Mouse (Mus musculus): ENCODE results near the gene Cbx7. TPM values are rescaled to one million over a fixed set of nuclear protein-coding genes. Genes with fewer than 3 reads are reported as not detected.

Gene Cbx7
- polyA plus RNA-seq, 1 experiment from 2014 or later = 1.8 TPM

GRCm38 (mm10) chr15:79939020-79939419 lies 31.9 kb downstream of the Cbx7 start:
- Histone ChIP-seq H3K9ac (ENCODE audit: low read length) (no peak overlapping the region), H3K4me2 (ENCODE audit: low read depth) (no peak overlapping the region), H3K9me3 (ENCODE audit: control insufficient read depth, low read length) (no peaks in the 10 kb centered on the region), H3K4me3 (ENCODE audit: low read depth, low read length) (no peak overlapping the region), H3K36me3 (ENCODE audit: control insufficient read depth, insufficient read depth, low read length) (no peaks in the 10 kb centered on the region), H3K27ac (ENCODE audit: low read depth, low read length) (no peak overlapping the region), H3K4me1 (ENCODE audit: control insufficient read depth, insufficient read depth, low read length) (peaks cover 3% of the 10 kb centered on the region; the same call in 1 of the 2 replicates), H3K27me3 (ENCODE audit: control insufficient read depth, insufficient read depth, low read length) (0 out of 2 replicates have a peak, but pooled peaks cover 2% of the 10 kb centered on the region)
- DNase-seq (ENCODE audit: low spot score) (no peak), ATAC-seq (ENCODE audit: insufficient read depth, low FRiP score, low TSS enrichment) (no peak)
- 90% methylated on average over 12 of the region's 12 CpGs for WGBS

GRCm38 (mm10) chr15:79936374-79936751 lies 34.6 kb downstream of the Cbx7 start:
- 69% methylated on average over 7 of the region's 7 CpGs for WGBS
- ATAC-seq (ENCODE audit: insufficient read depth, low FRiP score, low TSS enrichment) (no peak), DNase-seq (ENCODE audit: low spot score) (no peak)
- Histone ChIP-seq H3K4me2 (ENCODE audit: low read depth) (no peak overlapping the region), H3K36me3 (ENCODE audit: control insufficient read depth, insufficient read depth, low read length) (no peaks in the 10 kb centered on the region), H3K9me3 (ENCODE audit: control insufficient read depth, low read length) (no peaks in the 10 kb centered on the region), H3K27me3 (ENCODE audit: control insufficient read depth, insufficient read depth, low read length) (peaks cover 27% of the 10 kb centered on the region), H3K4me3 (ENCODE audit: low read depth, low read length) (no peak overlapping the region), H3K27ac (ENCODE audit: low read depth, low read length) (no peak overlapping the region), H3K9ac (ENCODE audit: low read length) (no peak overlapping the region), H3K4me1 (ENCODE audit: control insufficient read depth, insufficient read depth, low read length) (peaks cover 5% of the 10 kb centered on the region; the same call in 1 of the 2 replicates)

- 26% methylated on average over 9 of the region's 9 CpGs for WGBS
- Histone ChIP-seq H3K27me3 (ENCODE audit: control insufficient read depth, insufficient read depth, low read length) (peaks cover 31% of the 10 kb centered on the region), H3K4me1 (ENCODE audit: control insufficient read depth, insufficient read depth, low read length) (peaks cover 5% of the 10 kb centered on the region; the same call in 1 of the 2 replicates), H3K36me3 (ENCODE audit: control insufficient read depth, insufficient read depth, low read length) (no peaks in the 10 kb centered on the region), H3K4me3 (ENCODE audit: low read depth, low read length) (no peak overlapping the region), H3K4me2 (ENCODE audit: low read depth) (no peak overlapping the region), H3K9me3 (ENCODE audit: control insufficient read depth, low read length) (no peaks in the 10 kb centered on the region), H3K9ac (ENCODE audit: low read length) (no peak overlapping the region), H3K27ac (ENCODE audit: low read depth, low read length) (no peak overlapping the region)
- DNase-seq (ENCODE audit: low spot score) = no peak
- no peak for ATAC-seq (ENCODE audit: insufficient read depth, low FRiP score, low TSS enrichment)
These were observed 35.1 kb downstream of the Cbx7 start for GRCm38 (mm10) chr15:79935654-79936373.

- Histone ChIP-seq H3K27me3 (ENCODE audit: control insufficient read depth, insufficient read depth, low read length) (peaks cover 32% of the 10 kb centered on the region), H3K27ac (ENCODE audit: low read depth, low read length) (no peak overlapping the region)
These were observed 36.1 kb downstream of the Cbx7 start for GRCm38 (mm10) chr15:79934776-79935175.

GRCm38 (mm10) chr15:79933670-79934514 lies 37.0 kb downstream of the Cbx7 start:
- DNase-seq (ENCODE audit: low spot score) (peak; percentile 52), ATAC-seq (ENCODE audit: insufficient read depth, low FRiP score, low TSS enrichment) (no peak)
- H3K4me3 ChIP-seq (ENCODE audit: low read depth, low read length) = peak overlapping the region; percentile 8; the same call in 1 of the 2 replicates
- 2% methylated on average over 22 of the region's 22 CpGs for WGBS
- H3K27ac ChIP-seq (ENCODE audit: low read depth, low read length) = no peak overlapping the region
- H3K9me3 ChIP-seq (ENCODE audit: control insufficient read depth, low read length) = no peaks in the 10 kb centered on the region
- peaks cover 32% of the 10 kb centered on the region for H3K27me3 ChIP-seq (ENCODE audit: control insufficient read depth, insufficient read depth, low read length)
- H3K36me3 ChIP-seq (ENCODE audit: control insufficient read depth, insufficient read depth, low read length) = no peaks in the 10 kb centered on the region
- peaks cover 5% of the 10 kb centered on the region; the same call in 1 of the 2 replicates for H3K4me1 ChIP-seq (ENCODE audit: control insufficient read depth, insufficient read depth, low read length)
- peak overlapping the region; percentile 22 for H3K4me2 ChIP-seq (ENCODE audit: low read depth)
- H3K9ac ChIP-seq (ENCODE audit: low read length) = no peak overlapping the region

More at GRCm38 (mm10) chr15:79934776-79935175, 36.1 kb downstream of the Cbx7 start:
- H3K9ac ChIP-seq (ENCODE audit: low read length) = no peak overlapping the region
- 3% methylated on average over 10 of the region's 10 CpGs for WGBS
- H3K4me3 ChIP-seq (ENCODE audit: low read depth, low read length) = peak overlapping the region; percentile 8; the same call in 1 of the 2 replicates
- ATAC-seq (ENCODE audit: insufficient read depth, low FRiP score, low TSS enrichment) = no peak
- H3K4me1 ChIP-seq (ENCODE audit: control insufficient read depth, insufficient read depth, low read length) = peaks cover 5% of the 10 kb centered on the region; the same call in 1 of the 2 replicates
- H3K9me3 ChIP-seq (ENCODE audit: control insufficient read depth, low read length) = no peaks in the 10 kb centered on the region
- H3K36me3 ChIP-seq (ENCODE audit: control insufficient read depth, insufficient read depth, low read length) = no peaks in the 10 kb centered on the region
- H3K4me2 ChIP-seq (ENCODE audit: low read depth) = peak overlapping the region; percentile 22
- peak; percentile 25 for DNase-seq (ENCODE audit: low spot score)

GRCm38 (mm10) chr15:79933052-79933669 lies 37.8 kb downstream of the Cbx7 start:
- 3% methylated on average over 22 of the region's 22 CpGs for WGBS
- ATAC-seq (ENCODE audit: insufficient read depth, low FRiP score, low TSS enrichment) (no peak), DNase-seq (ENCODE audit: low spot score) (no peak)
- no peak overlapping the region for H3K9ac ChIP-seq (ENCODE audit: low read length)
- H3K27me3 ChIP-seq (ENCODE audit: control insufficient read depth, insufficient read depth, low read length) = peaks cover 32% of the 10 kb centered on the region
- H3K4me2 ChIP-seq (ENCODE audit: low read depth) = peak overlapping the region; percentile 87
- H3K36me3 ChIP-seq (ENCODE audit: control insufficient read depth, insufficient read depth, low read length) = no peaks in the 10 kb centered on the region
- peak overlapping the region; percentile 59 for H3K4me3 ChIP-seq (ENCODE audit: low read depth, low read length)
- H3K9me3 ChIP-seq (ENCODE audit: control insufficient read depth, low read length) = no peaks in the 10 kb centered on the region
- H3K27ac ChIP-seq (ENCODE audit: low read depth, low read length) = no peak overlapping the region
- H3K4me1 ChIP-seq (ENCODE audit: control insufficient read depth, insufficient read depth, low read length) = peaks cover 5% of the 10 kb centered on the region; the same call in 1 of the 2 replicates

GRCm38 (mm10) chr15:79932323-79932987 lies 38.5 kb downstream of the Cbx7 start:
- WGBS = under 1% methylated on average over 57 of the region's 62 CpGs

More at GRCm38 (mm10) chr15:79932323-79932987, 38.5 kb downstream of the Cbx7 start:
- Histone ChIP-seq H3K4me3 (ENCODE audit: low read depth, low read length) (peak overlapping the region; percentile 59), H3K27me3 (ENCODE audit: control insufficient read depth, insufficient read depth, low read length) (peaks cover 32% of the 10 kb centered on the region), H3K9ac (ENCODE audit: low read length) (peak overlapping the region; percentile 53), H3K9me3 (ENCODE audit: control insufficient read depth, low read length) (no peaks in the 10 kb centered on the region), H3K36me3 (ENCODE audit: control insufficient read depth, insufficient read depth, low read length) (no peaks in the 10 kb centered on the region), H3K4me1 (ENCODE audit: control insufficient read depth, insufficient read depth, low read length) (peaks cover 5% of the 10 kb centered on the region; the same call in 1 of the 2 replicates), H3K4me2 (ENCODE audit: low read depth) (peak overlapping the region; percentile 87), H3K27ac (ENCODE audit: low read depth, low read length) (no peak overlapping the region)
- ATAC-seq (ENCODE audit: insufficient read depth, low FRiP score, low TSS enrichment) (peak; percentile 51; the same call in 1 of the 2 replicates), DNase-seq (ENCODE audit: low spot score) (peak; percentile 90)

Measured in neural tube, embryonic 11.5 days (tissue).